Mouse (Mus musculus) neural tube, embryonic 15.5 days (tissue): ENCODE results near the gene Kars. TPM values are rescaled to one million over a fixed set of nuclear protein-coding genes. Genes with fewer than 3 reads are reported as not detected.
A peak's percentile ranks its signal among the peaks of the same experiment; 100 is the strongest.

Experiments used
- ATAC-seq: fragments of 200-750 bp; cut with Nextera tagmentation; 2 replicates; pipeline ENCODE4 v1.8.0; 2017; ENCODE audit warnings: mild to moderate bottlenecking, moderate TSS enrichment, moderate library complexity; ENCODE audit not compliant: low FRiP score
- H3K27ac ChIP-seq: fragments of 300-500 bp; sonication (generic); replicated peaks from 2 replicates; pipeline ENCODE4 v1.5.1; 2015; ENCODE audit warnings: mild to moderate bottlenecking, inconsistent platforms
- H3K27me3 ChIP-seq: fragments of 300-500 bp; sonication (generic); replicated peaks from 2 replicates; pipeline ENCODE4 v1.6.1; 2015; ENCODE audit warnings: inconsistent platforms
- H3K36me3 ChIP-seq: fragments of 300-500 bp; sonication (generic); 2 replicates; pipeline ENCODE4 v1.6.1; 2015; ENCODE audit warnings: inconsistent platforms
- H3K4me1 ChIP-seq: fragments of 300-500 bp; sonication (generic); 2 replicates; pipeline ENCODE4 v1.6.1; 2015; ENCODE audit warnings: inconsistent platforms
- H3K4me2 ChIP-seq: fragments of 300-500 bp; sonication (generic); 2 replicates; pipeline ENCODE4 v1.6.1; 2015; ENCODE audit warnings: inconsistent platforms, mild to moderate bottlenecking, moderate library complexity
- H3K4me3 ChIP-seq: fragments of 300-500 bp; sonication (generic); replicated peaks from 2 replicates; pipeline ENCODE4 v1.5.1; 2015; ENCODE audit warnings: mild to moderate bottlenecking, inconsistent platforms
- H3K9ac ChIP-seq: fragments of 300-500 bp; sonication (generic); replicated peaks from 2 replicates; pipeline ENCODE4 v1.6.1; 2015; ENCODE audit warnings: mild to moderate bottlenecking, inconsistent platforms
- H3K9me3 ChIP-seq: fragments of 300-500 bp; sonication (generic); replicated peaks from 2 replicates; pipeline ENCODE4 v1.6.1; 2016; ENCODE audit warnings: inconsistent platforms
- WGBS: fragments of 180-500 bp; shearing (Covaris S2); methylation state at CpG from one replicate; pipeline ENCODE4 v1.1.7; 2015; ENCODE audit warnings: mixed read lengths; 5-methylcytosine and 5-hydroxymethylcytosine counted together
- polyA plus RNA-seq: library from polyadenylated mRNA; unstranded; fragments of >200 nt; fragmentation: Nextera tagmentation; extraction: Ambion mirVana; gene quantifications from 2 replicates; pipeline ENCODE4 v1.2.1, GENCODE M21; 2015

Kars gene
- polyA plus RNA-seq, 1 experiment from 2014 or later = 166 TPM

DNA sequence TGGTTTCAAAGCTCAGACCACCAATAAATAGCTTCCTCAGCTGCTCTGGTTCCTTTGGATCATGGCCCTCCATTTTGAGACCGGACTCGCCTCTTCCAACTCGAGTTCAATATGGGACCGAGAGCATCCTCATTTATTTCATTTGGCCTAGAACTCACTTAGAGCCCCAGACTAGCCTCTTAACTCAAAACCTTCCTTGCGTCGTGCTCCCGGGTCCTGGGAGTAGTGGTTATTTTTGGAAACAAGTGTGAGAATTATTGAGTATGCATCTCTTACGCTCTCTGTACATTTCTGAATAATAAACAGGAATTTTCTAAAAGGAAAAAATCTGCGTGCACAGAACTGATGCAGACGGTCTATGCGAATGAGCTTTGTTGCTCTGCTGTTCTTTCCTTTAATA lies 3.8 kb upstream of the Kars start, which contains the start of gene Gm6793:
TSS of gene Gm6793 (minus strand) at position 101 of the 400 bp plus-strand sequence.
- Histone ChIP-seq H3K4me3 (no peak within 1 kb of the TSS), H3K4me1 (peaks cover 21% of the 10 kb centered on the region)
- WGBS = 94% methylated on average over 11 of the region's 11 CpGs

DNA sequence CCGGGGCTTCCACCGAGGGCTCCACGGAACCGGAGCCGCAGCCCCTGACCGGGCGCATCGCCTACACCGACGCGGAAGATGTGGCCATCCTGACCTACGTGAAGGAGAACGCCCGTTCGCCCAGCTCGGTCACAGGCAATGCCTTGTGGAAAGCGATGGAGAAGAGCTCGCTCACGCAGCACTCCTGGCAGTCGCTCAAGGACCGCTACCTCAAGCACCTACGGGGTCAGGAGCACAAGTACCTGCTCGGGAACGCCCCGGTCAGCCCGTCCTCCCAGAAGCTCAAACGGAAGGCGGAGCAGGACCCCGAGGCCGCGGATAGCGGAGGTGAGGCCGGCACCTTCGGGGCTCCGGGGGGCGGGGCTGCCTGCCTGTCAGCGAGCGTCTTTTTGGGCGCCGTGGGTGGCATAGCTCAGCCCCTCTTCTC lies 706 bp upstream of the Kars start:
- Histone ChIP-seq H3K4me1 (peaks cover 26% of the 10 kb centered on the region), H3K9me3 (no peaks in the 10 kb centered on the region), H3K27me3 (no peaks in the 10 kb centered on the region), H3K4me2 (peak overlapping the region; percentile 88), H3K9ac (peak overlapping the region; percentile 92), H3K4me3 (peak overlapping the region; percentile 99), H3K36me3 (peaks cover 18% of the 10 kb centered on the region), H3K27ac (peak overlapping the region; percentile 88)
- under 1% methylated on average over 40 of the region's 40 CpGs for WGBS
- ATAC-seq = peak; percentile 56

More for the DNA sequence above, 3.8 kb upstream of the Kars start, which contains the start of gene Gm6793:
- Histone ChIP-seq H3K9ac (no peak within 1 kb of the TSS), H3K4me2 (no peak within 1 kb of the TSS), H3K27me3 (no peaks in the 10 kb centered on the region), H3K27ac (no peak within 1 kb of the TSS), H3K9me3 (no peaks in the 10 kb centered on the region), H3K36me3 (peaks cover 46% of the 10 kb centered on the region)
- ATAC-seq = no peak

DNA sequence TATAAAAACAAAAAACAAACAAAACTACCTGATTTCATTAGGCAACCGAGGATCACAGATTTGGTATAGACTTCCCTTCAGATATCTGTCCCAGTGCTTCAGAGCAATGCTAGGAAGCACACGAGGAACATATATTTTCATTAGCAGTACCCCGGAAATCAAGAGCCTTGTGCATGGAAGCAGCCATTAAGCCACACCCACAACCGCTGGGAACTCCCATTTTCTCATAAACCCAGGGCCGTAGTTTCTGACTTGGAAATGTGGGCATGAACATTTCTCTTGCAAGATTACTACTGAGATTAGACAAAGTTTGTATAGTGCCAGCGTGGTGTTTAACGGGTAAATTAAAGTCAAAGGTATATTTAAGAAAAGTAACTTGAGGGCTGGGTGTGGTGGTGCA lies 1.6 kb downstream of the Kars start:
- H3K4me1 ChIP-seq = peaks cover 26% of the 10 kb centered on the region
- no peak for ATAC-seq
- H3K9ac ChIP-seq = no peak overlapping the region
- WGBS = 94% methylated on average over 7 of the region's 7 CpGs
- no peaks in the 10 kb centered on the region for H3K27me3 ChIP-seq
- no peaks in the 10 kb centered on the region for H3K9me3 ChIP-seq
- H3K4me2 ChIP-seq = peak overlapping the region; percentile 88; the same call in 1 of the 2 replicates
- H3K4me3 ChIP-seq = no peak overlapping the region
- peaks cover 12% of the 10 kb centered on the region for H3K36me3 ChIP-seq
- H3K27ac ChIP-seq = no peak overlapping the region

DNA sequence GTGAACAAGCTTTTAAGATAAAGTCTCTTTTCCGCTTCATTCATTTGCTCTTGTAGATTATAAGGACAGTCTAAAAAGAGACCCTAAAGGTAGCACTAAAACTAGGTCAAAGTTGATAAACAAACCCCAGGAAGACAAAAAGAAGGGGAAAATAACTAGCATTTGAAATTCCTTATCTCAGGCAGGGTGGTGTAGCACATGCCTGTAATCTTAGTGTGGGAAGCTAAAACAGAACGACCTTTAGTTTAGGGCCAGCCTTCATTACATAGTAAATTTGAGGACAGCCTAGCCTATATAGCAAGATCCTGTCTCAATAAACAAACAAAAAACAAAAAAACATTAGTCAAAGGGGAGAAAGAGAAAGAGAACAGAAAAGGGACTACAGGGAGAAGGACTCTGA lies 3.5 kb downstream of the Kars start:
- no peak overlapping the region for H3K27ac ChIP-seq
- H3K9ac ChIP-seq = no peak overlapping the region
- no peak for ATAC-seq
- H3K27me3 ChIP-seq = no peaks in the 10 kb centered on the region
- WGBS = 95% methylated on average over 2 of the region's 2 CpGs
- no peak overlapping the region for H3K4me3 ChIP-seq
- no peaks in the 10 kb centered on the region for H3K9me3 ChIP-seq
- H3K36me3 ChIP-seq = peaks cover 29% of the 10 kb centered on the region
- H3K4me1 ChIP-seq = peaks cover 20% of the 10 kb centered on the region
- H3K4me2 ChIP-seq = no peak overlapping the region

DNA sequence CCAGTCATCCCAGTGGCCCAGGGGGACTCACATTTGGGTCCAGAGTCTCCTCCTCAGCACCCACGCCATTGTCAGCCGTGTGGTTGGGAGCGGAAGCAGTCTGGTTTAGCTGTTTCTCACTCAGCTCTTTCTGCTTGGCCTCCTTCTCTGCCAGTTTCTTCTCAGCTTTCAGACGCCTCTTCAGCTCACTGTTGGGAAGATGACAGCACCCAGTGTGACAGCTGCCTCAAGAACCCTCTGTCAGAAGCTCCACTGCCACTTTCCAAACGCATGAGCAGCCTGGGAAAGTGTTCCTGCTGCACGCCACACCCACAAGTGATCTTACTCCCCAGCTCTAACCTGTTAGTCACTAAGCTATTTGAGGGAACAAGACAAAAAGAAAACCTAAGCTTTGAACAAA lies 5.5 kb downstream of the Kars start:
- ATAC-seq = no peak
- H3K36me3 ChIP-seq = peaks cover 50% of the 10 kb centered on the region

DNA sequence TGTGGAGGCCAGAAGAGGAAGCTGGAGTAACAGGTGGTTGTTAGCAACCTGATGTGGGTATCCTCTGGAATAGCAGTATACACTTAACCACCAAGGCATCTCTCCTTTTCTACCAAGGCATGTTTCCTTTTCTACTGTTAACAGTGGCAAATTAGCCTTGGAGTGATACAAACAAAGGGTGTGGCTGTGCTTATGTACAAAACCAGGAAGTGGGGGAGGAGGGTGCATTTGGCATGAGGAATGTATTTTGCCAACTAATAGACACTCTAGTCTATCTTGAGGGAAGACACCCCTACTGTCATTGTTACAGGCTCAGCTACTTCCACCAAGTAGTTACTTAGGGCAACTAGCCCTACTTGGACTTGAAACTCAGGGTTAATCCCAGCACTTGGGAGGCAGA lies 6.4 kb downstream of the Kars start:
- Histone ChIP-seq H3K4me3 (no peak overlapping the region), H3K4me2 (no peak overlapping the region), H3K27ac (no peak overlapping the region), H3K9me3 (no peaks in the 10 kb centered on the region), H3K27me3 (no peaks in the 10 kb centered on the region), H3K4me1 (peaks cover 3% of the 10 kb centered on the region), H3K9ac (no peak overlapping the region), H3K36me3 (peaks cover 58% of the 10 kb centered on the region)
- ATAC-seq = no peak

More for the DNA sequence above, 5.5 kb downstream of the Kars start:
- 95% methylated on average over 6 of the region's 6 CpGs for WGBS
- H3K4me3 ChIP-seq = no peak overlapping the region
- no peak overlapping the region for H3K4me2 ChIP-seq
- no peak overlapping the region for H3K9ac ChIP-seq
- no peaks in the 10 kb centered on the region for H3K27me3 ChIP-seq
- H3K4me1 ChIP-seq = peaks cover 12% of the 10 kb centered on the region
- H3K9me3 ChIP-seq = no peaks in the 10 kb centered on the region
- no peak overlapping the region for H3K27ac ChIP-seq

DNA sequence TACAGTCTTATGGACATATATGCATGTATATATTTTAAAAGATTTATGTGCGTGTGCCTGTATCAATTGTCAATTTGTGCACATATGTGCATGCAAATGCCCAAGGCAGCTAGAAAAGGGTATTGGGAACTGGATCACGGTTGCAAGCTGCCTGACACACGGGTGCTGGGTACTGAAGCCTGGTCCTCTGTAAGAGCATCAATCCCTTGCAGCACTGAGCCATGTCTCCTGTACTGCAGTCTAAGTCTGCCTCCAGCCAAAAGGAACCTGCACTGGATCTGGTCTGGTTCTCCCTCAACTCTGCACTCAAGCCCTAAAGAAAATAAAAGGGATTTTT lies 18.5 kb downstream of the Kars start:
- ATAC-seq = no peak
- Histone ChIP-seq H3K4me3 (peak overlapping the region; percentile 84), H3K27me3 (no peaks in the 10 kb centered on the region), H3K4me2 (peak overlapping the region; percentile 69), H3K9me3 (no peaks in the 10 kb centered on the region), H3K27ac (no peak overlapping the region), H3K9ac (0 out of 2 replicates have a peak overlapping the region, but pooled peaks have one; percentile 92), H3K4me1 (peaks cover 10% of the 10 kb centered on the region), H3K36me3 (peaks cover 62% of the 10 kb centered on the region)
- 73% methylated on average over 3 of the region's 3 CpGs for WGBS

DNA sequence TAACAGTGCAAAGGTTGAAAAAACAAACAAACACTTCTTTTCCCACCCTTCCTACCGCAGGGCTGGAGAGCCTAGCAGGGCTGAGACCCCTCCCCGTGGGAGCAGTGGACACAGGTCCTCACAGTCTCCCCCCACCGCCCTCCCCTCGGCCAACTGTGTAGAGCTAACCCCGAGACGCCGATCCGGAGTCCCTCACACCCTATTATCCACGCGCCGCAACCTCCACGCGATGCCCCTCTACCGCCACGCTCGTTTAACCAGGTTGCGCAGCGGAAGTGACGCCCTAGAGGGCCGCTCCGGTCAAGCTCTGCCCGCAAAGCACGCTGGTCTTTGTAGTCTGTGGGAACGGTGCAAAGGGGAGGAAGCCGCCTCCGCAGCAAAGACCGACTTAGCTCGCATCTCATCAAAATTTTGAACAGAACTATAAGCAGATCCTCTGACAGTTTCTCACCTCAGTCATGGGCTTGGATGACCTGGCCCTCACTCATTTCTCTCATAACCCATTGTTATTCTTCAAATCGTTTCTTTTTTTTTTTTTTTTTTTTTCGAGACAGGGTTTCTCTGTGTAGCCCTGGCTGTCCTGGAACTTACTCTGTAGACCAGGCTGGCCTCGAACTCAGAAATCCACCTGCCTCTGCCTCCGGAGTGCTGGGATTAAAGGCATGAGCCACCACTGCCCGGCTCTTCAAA lies 19.0 kb downstream of the Kars start, which contains the start of gene Adat1:
TSS of gene Adat1 (minus strand) at position 290 of the 690 bp plus-strand sequence.
- Histone ChIP-seq H3K4me2 (peak within 1 kb of the TSS; percentile 69), H3K27ac (peak within 1 kb of the TSS; percentile 64), H3K4me1 (peaks cover 10% of the 10 kb centered on the region), H3K4me3 (peak within 1 kb of the TSS; percentile 84), H3K36me3 (peaks cover 61% of the 10 kb centered on the region), H3K9me3 (no peaks in the 10 kb centered on the region), H3K27me3 (no peaks in the 10 kb centered on the region), H3K9ac (peak within 1 kb of the TSS; percentile 92)
- 6% methylated on average over 33 of the region's 33 CpGs for WGBS
- ATAC-seq = peak; percentile 98

DNA sequence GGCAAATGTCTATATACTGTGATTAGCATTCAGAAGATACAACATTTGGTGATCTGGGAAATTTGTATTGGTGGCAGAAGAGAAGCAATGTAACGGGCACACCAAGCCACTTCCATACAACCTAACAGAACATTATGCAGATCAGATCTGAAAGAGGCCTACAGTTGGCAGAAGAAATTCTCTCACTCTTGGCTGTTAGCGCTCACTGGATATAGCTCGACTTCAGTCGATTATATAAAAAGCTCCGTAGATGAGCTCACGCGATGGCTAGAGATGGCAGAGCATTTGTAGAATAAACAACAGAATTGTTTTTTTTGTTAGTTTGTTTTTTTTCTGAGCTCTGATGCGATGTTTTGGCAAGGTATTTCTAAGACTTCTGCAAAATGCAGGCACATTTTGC lies 19.8 kb downstream of the Kars start:
- Histone ChIP-seq H3K9ac (peak overlapping the region; percentile 92), H3K4me1 (peaks cover 10% of the 10 kb centered on the region), H3K4me2 (peak overlapping the region; percentile 69), H3K27ac (no peak overlapping the region), H3K36me3 (peaks cover 58% of the 10 kb centered on the region), H3K4me3 (peak overlapping the region; percentile 84), H3K9me3 (no peaks in the 10 kb centered on the region), H3K27me3 (no peaks in the 10 kb centered on the region)
- ATAC-seq = no peak
- WGBS = 65% methylated on average over 8 of the region's 8 CpGs

DNA sequence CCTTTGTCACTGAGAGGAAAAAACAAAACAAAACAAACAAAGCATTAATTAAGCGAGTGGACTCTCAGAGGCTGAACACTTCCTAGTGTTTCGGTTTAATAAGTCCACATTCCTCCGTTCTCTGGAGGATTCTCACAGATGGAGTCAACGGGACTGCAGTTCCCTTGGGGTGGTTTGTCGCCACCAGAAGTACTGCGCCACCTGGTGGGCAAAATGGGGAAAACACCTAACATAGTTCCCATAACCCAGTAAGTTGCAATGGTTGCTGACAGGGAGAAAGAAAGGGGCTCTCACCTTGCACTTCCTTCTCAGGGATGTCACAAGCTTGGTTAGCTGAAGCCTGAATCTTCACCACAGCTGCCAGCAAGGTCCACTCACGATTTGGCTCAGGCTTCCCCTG lies 21.2 kb downstream of the Kars start:
- Histone ChIP-seq H3K4me1 (peaks cover 10% of the 10 kb centered on the region), H3K4me2 (no peak overlapping the region), H3K9me3 (no peaks in the 10 kb centered on the region), H3K9ac (no peak overlapping the region), H3K27ac (no peak overlapping the region), H3K36me3 (peaks cover 56% of the 10 kb centered on the region), H3K27me3 (no peaks in the 10 kb centered on the region), H3K4me3 (no peak overlapping the region)
- 11% methylated on average over 7 of the region's 7 CpGs for WGBS
- ATAC-seq = no peak

DNA sequence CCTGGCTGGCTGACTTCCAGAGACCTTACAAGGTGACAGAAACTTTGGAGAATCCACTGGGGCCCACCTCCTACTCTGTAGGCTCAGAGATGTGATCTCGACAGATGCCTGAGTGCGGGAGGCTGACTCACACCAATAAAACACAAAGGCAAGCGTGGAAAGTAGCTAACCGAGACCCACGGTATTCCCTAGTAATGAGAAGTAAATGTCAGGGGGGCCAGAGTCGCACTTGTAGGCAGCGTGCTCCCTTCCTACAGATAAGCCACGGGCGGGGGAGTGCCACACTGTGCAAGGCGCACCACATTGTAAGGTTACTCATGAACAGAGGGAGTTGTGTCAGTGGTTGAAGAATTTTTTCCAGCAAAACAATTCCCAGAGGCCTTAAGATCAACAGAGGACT lies 26.6 kb downstream of the Kars start:
- H3K4me2 ChIP-seq = no peak overlapping the region
- H3K36me3 ChIP-seq = peaks cover 49% of the 10 kb centered on the region
- H3K27me3 ChIP-seq = no peaks in the 10 kb centered on the region
- no peaks in the 10 kb centered on the region for H3K9me3 ChIP-seq
- no peak overlapping the region; the same call in 1 of the 2 replicates for H3K27ac ChIP-seq
- no peaks in the 10 kb centered on the region for H3K4me1 ChIP-seq
- ATAC-seq = no peak
- no peak overlapping the region for H3K9ac ChIP-seq
- WGBS = 89% methylated on average over 10 of the region's 10 CpGs
- no peak overlapping the region for H3K4me3 ChIP-seq

DNA sequence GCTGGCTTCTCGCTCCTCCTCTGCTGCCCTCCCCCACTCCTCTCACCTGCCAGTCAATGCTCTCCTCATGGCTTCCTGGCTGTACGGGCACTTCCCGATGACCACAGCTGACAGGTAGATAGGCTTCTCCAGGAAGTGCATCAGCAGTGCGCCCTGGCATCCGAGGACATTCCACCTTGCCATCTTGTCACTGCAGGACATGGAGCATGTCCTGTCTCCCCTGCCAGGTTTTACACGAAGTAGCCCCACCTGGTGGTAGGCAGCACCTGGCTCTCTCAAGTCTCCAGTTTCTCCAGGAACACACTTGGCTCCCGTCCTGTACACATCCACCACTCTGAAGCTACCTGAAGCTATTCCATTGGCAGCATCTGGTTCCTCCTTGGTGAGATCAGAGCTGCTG lies 29.0 kb downstream of the Kars start:
- Histone ChIP-seq H3K9me3 (no peaks in the 10 kb centered on the region), H3K27me3 (no peaks in the 10 kb centered on the region), H3K4me1 (no peaks in the 10 kb centered on the region; the same call in 1 of the 2 replicates), H3K4me3 (no peak overlapping the region), H3K27ac (no peak overlapping the region), H3K4me2 (no peak overlapping the region), H3K36me3 (peaks cover 34% of the 10 kb centered on the region), H3K9ac (no peak overlapping the region)
- ATAC-seq = no peak
- 78% methylated on average over 7 of the region's 7 CpGs for WGBS
